Mouse (Mus musculus): ENCODE results near the gene Gpcpd1. TPM values are rescaled to one million over a fixed set of nuclear protein-coding genes. Genes with fewer than 3 reads are reported as not detected.

Gpcpd1 gene
- polyA plus RNA-seq, 1 experiment from 2014 or later = 49.4 TPM

- no peaks in the 10 kb centered on the region for H3K36me3 ChIP-seq (ENCODE audit: control insufficient read depth, insufficient read depth, low read length)
- WGBS = 94% methylated on average over 3 of the region's 3 CpGs
- no peak overlapping the region; the same call in 1 of the 2 replicates for H3K4me2 ChIP-seq (ENCODE audit: low read depth, low read length, severe bottlenecking)
- DNase-seq (ENCODE audit: low spot score) (no peak), ATAC-seq (replicated peaks; ENCODE audit: low FRiP score) (no peak)
- no peaks in the 10 kb centered on the region for H3K4me1 ChIP-seq (replicated peaks; ENCODE audit: control insufficient read depth, insufficient read depth, low read length)
- H3K27me3 ChIP-seq (ENCODE audit: control insufficient read depth, insufficient read depth, low read length) = no peaks in the 10 kb centered on the region
- H3K9ac ChIP-seq (ENCODE audit: low read length) = no peak overlapping the region
- H3K27ac ChIP-seq (ENCODE audit: low read depth, low read length) = no peak overlapping the region; the same call in 1 of the 2 replicates
- H3K4me3 ChIP-seq (ENCODE audit: low read depth, low read length) = no peak overlapping the region
- no peaks in the 10 kb centered on the region for H3K9me3 ChIP-seq (ENCODE audit: control insufficient read depth, low read length)
These were observed 8.8 kb downstream of the Gpcpd1 start for GRCm38 (mm10) chr2:132578711-132579110.

GRCm38 (mm10) chr2:132578059-132578458 is 9.5 kb downstream of the Gpcpd1 start:
- Histone ChIP-seq H3K4me2 (ENCODE audit: low read depth, low read length, severe bottlenecking) (peak overlapping the region; percentile 55), H3K9ac (ENCODE audit: low read length) (peak overlapping the region; percentile 95), H3K9me3 (ENCODE audit: control insufficient read depth, low read length) (no peaks in the 10 kb centered on the region), H3K4me1 (replicated peaks; ENCODE audit: control insufficient read depth, insufficient read depth, low read length) (no peaks in the 10 kb centered on the region), H3K4me3 (ENCODE audit: low read depth, low read length) (peak overlapping the region; percentile 80), H3K36me3 (ENCODE audit: control insufficient read depth, insufficient read depth, low read length) (no peaks in the 10 kb centered on the region), H3K27me3 (ENCODE audit: control insufficient read depth, insufficient read depth, low read length) (no peaks in the 10 kb centered on the region), H3K27ac (ENCODE audit: low read depth, low read length) (peak overlapping the region; percentile 97)
- ATAC-seq (replicated peaks; ENCODE audit: low FRiP score) (peak; percentile 99), DNase-seq (ENCODE audit: low spot score) (peak; percentile 97)
- 1% methylated on average over 38 of the region's 38 CpGs for WGBS

GRCm38 (mm10) chr2:132577431-132577981 is 10.0 kb downstream of the Gpcpd1 start:
- H3K9me3 ChIP-seq (ENCODE audit: control insufficient read depth, low read length) = no peaks in the 10 kb centered on the region
- H3K36me3 ChIP-seq (ENCODE audit: control insufficient read depth, insufficient read depth, low read length) = no peaks in the 10 kb centered on the region
- H3K9ac ChIP-seq (ENCODE audit: low read length) = peak overlapping the region; percentile 95
- peak overlapping the region; percentile 55 for H3K4me2 ChIP-seq (ENCODE audit: low read depth, low read length, severe bottlenecking)
- peak overlapping the region; percentile 80 for H3K4me3 ChIP-seq (ENCODE audit: low read depth, low read length)
- no peaks in the 10 kb centered on the region for H3K27me3 ChIP-seq (ENCODE audit: control insufficient read depth, insufficient read depth, low read length)
- H3K27ac ChIP-seq (ENCODE audit: low read depth, low read length) = peak overlapping the region; percentile 97
- WGBS = under 1% methylated on average over 41 of the region's 41 CpGs
- H3K4me1 ChIP-seq (replicated peaks; ENCODE audit: control insufficient read depth, insufficient read depth, low read length) = no peaks in the 10 kb centered on the region
- ATAC-seq (replicated peaks; ENCODE audit: low FRiP score) = peak; percentile 75
- peak; percentile 82 for DNase-seq (ENCODE audit: low spot score)

GRCm38 (mm10) chr2:132576522-132577135 is 10.9 kb downstream of the Gpcpd1 start:
- H3K27me3 ChIP-seq (ENCODE audit: control insufficient read depth, insufficient read depth, low read length) = no peaks in the 10 kb centered on the region
- no peak overlapping the region for H3K27ac ChIP-seq (ENCODE audit: low read depth, low read length)
- no peak overlapping the region; the same call in 1 of the 2 replicates for H3K9ac ChIP-seq (ENCODE audit: low read length)
- H3K4me2 ChIP-seq (ENCODE audit: low read depth, low read length, severe bottlenecking) = peak overlapping the region; percentile 55
- ATAC-seq (replicated peaks; ENCODE audit: low FRiP score) (no peak), DNase-seq (ENCODE audit: low spot score) (no peak)
- peak overlapping the region; percentile 80 for H3K4me3 ChIP-seq (ENCODE audit: low read depth, low read length)
- H3K36me3 ChIP-seq (ENCODE audit: control insufficient read depth, insufficient read depth, low read length) = no peaks in the 10 kb centered on the region; the same call in 1 of the 2 replicates
- no peaks in the 10 kb centered on the region for H3K9me3 ChIP-seq (ENCODE audit: control insufficient read depth, low read length)
- H3K4me1 ChIP-seq (replicated peaks; ENCODE audit: control insufficient read depth, insufficient read depth, low read length) = no peaks in the 10 kb centered on the region
- WGBS = 59% methylated on average over 3 of the region's 3 CpGs

- H3K4me2 ChIP-seq (ENCODE audit: low read depth, low read length, severe bottlenecking) = no peak overlapping the region
These were observed 11.6 kb downstream of the Gpcpd1 start for GRCm38 (mm10) chr2:132575759-132576439.

GRCm38 (mm10) chr2:132575256-132575655 is 12.3 kb downstream of the Gpcpd1 start:
- Histone ChIP-seq H3K9me3 (ENCODE audit: control insufficient read depth, low read length) (no peaks in the 10 kb centered on the region), H3K4me3 (ENCODE audit: low read depth, low read length) (no peak overlapping the region), H3K36me3 (ENCODE audit: control insufficient read depth, insufficient read depth, low read length) (no peaks in the 10 kb centered on the region; the same call in 1 of the 2 replicates), H3K27me3 (ENCODE audit: control insufficient read depth, insufficient read depth, low read length) (no peaks in the 10 kb centered on the region), H3K4me1 (replicated peaks; ENCODE audit: control insufficient read depth, insufficient read depth, low read length) (no peaks in the 10 kb centered on the region), H3K4me2 (ENCODE audit: low read depth, low read length, severe bottlenecking) (no peak overlapping the region), H3K9ac (ENCODE audit: low read length) (no peak overlapping the region), H3K27ac (ENCODE audit: low read depth, low read length) (no peak overlapping the region)
- WGBS = 90% methylated on average over 3 of the region's 3 CpGs
- no peak for DNase-seq (ENCODE audit: low spot score)
- ATAC-seq (replicated peaks; ENCODE audit: low FRiP score) = no peak

More at GRCm38 (mm10) chr2:132575759-132576439, 11.6 kb downstream of the Gpcpd1 start:
- H3K9me3 ChIP-seq (ENCODE audit: control insufficient read depth, low read length) = no peaks in the 10 kb centered on the region
- H3K9ac ChIP-seq (ENCODE audit: low read length) = no peak overlapping the region
- H3K27me3 ChIP-seq (ENCODE audit: control insufficient read depth, insufficient read depth, low read length) = no peaks in the 10 kb centered on the region
- no peaks in the 10 kb centered on the region; the same call in 1 of the 2 replicates for H3K36me3 ChIP-seq (ENCODE audit: control insufficient read depth, insufficient read depth, low read length)
- no peaks in the 10 kb centered on the region for H3K4me1 ChIP-seq (replicated peaks; ENCODE audit: control insufficient read depth, insufficient read depth, low read length)
- ATAC-seq (replicated peaks; ENCODE audit: low FRiP score) (no peak), DNase-seq (ENCODE audit: low spot score) (no peak)
- 89% methylated on average over 11 of the region's 11 CpGs for WGBS
- no peak overlapping the region for H3K27ac ChIP-seq (ENCODE audit: low read depth, low read length)
- no peak overlapping the region for H3K4me3 ChIP-seq (ENCODE audit: low read depth, low read length)

- Histone ChIP-seq H3K9me3 (ENCODE audit: control insufficient read depth, low read length) (no peaks in the 10 kb centered on the region), H3K36me3 (ENCODE audit: control insufficient read depth, insufficient read depth, low read length) (no peaks in the 10 kb centered on the region; the same call in 1 of the 2 replicates), H3K4me3 (ENCODE audit: low read depth, low read length) (no peak overlapping the region), H3K9ac (ENCODE audit: low read length) (no peak overlapping the region), H3K4me2 (ENCODE audit: low read depth, low read length, severe bottlenecking) (no peak overlapping the region), H3K27ac (ENCODE audit: low read depth, low read length) (no peak overlapping the region), H3K27me3 (ENCODE audit: control insufficient read depth, insufficient read depth, low read length) (no peaks in the 10 kb centered on the region), H3K4me1 (replicated peaks; ENCODE audit: control insufficient read depth, insufficient read depth, low read length) (no peaks in the 10 kb centered on the region)
- DNase-seq (ENCODE audit: low spot score) (no peak), ATAC-seq (replicated peaks; ENCODE audit: low FRiP score) (no peak)
- 96% methylated on average over 2 of the region's 2 CpGs for WGBS
These were observed 14.2 kb downstream of the Gpcpd1 start for GRCm38 (mm10) chr2:132573280-132573679.

GRCm38 (mm10) chr2:132572651-132573050 is 14.9 kb downstream of the Gpcpd1 start:
- no peak for DNase-seq (ENCODE audit: low spot score)
- H3K9me3 ChIP-seq (ENCODE audit: control insufficient read depth, low read length) = no peaks in the 10 kb centered on the region
- no peak overlapping the region for H3K4me2 ChIP-seq (ENCODE audit: low read depth, low read length, severe bottlenecking)
- ATAC-seq (replicated peaks; ENCODE audit: low FRiP score) = no peak
- no peak overlapping the region for H3K9ac ChIP-seq (ENCODE audit: low read length)
- no peak overlapping the region for H3K27ac ChIP-seq (ENCODE audit: low read depth, low read length)
- 92% methylated on average over 3 of the region's 3 CpGs for WGBS
- no peaks in the 10 kb centered on the region for H3K4me1 ChIP-seq (replicated peaks; ENCODE audit: control insufficient read depth, insufficient read depth, low read length)
- H3K27me3 ChIP-seq (ENCODE audit: control insufficient read depth, insufficient read depth, low read length) = no peaks in the 10 kb centered on the region
- H3K36me3 ChIP-seq (ENCODE audit: control insufficient read depth, insufficient read depth, low read length) = no peaks in the 10 kb centered on the region; the same call in 1 of the 2 replicates
- no peak overlapping the region for H3K4me3 ChIP-seq (ENCODE audit: low read depth, low read length)

All from forebrain, embryonic 11.5 days (tissue).